Mouse (Mus musculus) adrenal gland, adult 18-20 months (tissue): ENCODE results near the gene Ep300. TPM values are rescaled to one million over a fixed set of nuclear protein-coding genes. Genes with fewer than 3 reads are reported as not detected.
"Not testable (repeated sequence)": the region's sequence is repeated elsewhere in the genome, so short reads cannot be mapped to it uniquely, and the experiment has no call there.

Source experiments
- DNase-seq, 2 experiments: peaks; one replicate each; pipeline ENCODE4 v3.0.0; 2021 to 2022; ENCODE audit warnings: low spot score in 2 of 2
- total RNA-seq, 2 experiments: library from RNA; stranded (reverse); gene quantifications; 1 replicate in 1 of 2; 2 replicates in 1 of 2; pipeline ENCODE4 v1.2.3; 2021

Gene Ep300
- total RNA-seq, 2 experiments from 2014 or later: 52.4 to 59.7 TPM

- no peak for DNase-seq
Observed at GRCm38 (mm10) chr15:81587686-81588085, 2.5 kb downstream of the Ep300 start.

GRCm38 (mm10) chr15:81594146-81594696, 9.1 kb downstream of the Ep300 start:
- DNase-seq: no peak

- DNase-seq: not testable (repeated sequence)
Observed at GRCm38 (mm10) chr15:81598742-81599141, 13.6 kb downstream of the Ep300 start.

- DNase-seq: no peak
Observed at GRCm38 (mm10) chr15:81605241-81605640, 20.1 kb downstream of the Ep300 start.

GRCm38 (mm10) chr15:81606634-81607033, 21.5 kb downstream of the Ep300 start:
- no peak for DNase-seq

DNA sequence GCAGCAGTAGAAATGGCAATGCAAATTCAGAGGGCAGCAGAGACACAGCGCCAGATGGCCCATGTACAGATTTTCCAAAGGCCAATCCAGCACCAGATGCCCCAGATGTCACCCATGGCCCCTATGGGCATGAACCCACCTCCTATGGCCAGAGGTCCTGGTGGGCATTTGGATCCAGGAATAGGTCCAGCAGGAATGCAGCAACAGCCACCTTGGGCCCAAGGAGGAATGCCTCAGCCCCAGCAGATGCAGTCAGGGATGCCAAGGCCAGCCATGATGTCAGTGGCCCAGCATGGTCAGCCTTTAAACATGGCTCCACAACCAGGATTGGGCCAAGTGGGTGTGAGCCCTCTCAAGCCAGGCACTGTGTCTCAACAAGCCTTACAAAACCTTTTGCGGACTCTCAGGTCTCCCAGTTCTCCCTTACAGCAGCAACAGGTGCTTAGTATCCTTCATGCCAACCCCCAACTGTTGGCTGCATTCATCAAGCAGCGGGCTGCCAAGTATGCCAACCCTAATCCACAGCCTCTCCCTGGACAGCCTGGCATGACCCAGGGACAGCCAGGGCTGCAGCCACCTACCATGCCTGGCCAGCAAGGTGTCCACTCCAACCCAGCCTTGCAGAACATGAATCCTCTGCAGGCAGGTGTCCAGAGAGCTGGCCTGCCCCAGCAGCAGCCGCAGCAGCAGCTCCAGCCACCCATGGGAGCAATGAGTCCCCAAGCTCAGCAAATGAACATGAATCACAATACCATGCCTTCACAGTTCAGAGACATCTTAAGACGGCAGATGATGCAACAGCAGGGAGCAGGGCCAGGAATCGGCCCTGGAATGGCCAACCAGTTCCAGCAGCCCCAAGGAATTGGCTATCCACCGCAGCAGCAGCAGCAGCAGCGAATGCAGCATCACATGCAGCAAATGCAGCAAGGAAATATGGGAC, 64.6 kb downstream of the Ep300 start:
- peak in 1 of 2 experiments; percentile 41 for DNase-seq

GRCm38 (mm10) chr15:81650636-81651035, 65.5 kb downstream of the Ep300 start:
- no peak for DNase-seq

DNA sequence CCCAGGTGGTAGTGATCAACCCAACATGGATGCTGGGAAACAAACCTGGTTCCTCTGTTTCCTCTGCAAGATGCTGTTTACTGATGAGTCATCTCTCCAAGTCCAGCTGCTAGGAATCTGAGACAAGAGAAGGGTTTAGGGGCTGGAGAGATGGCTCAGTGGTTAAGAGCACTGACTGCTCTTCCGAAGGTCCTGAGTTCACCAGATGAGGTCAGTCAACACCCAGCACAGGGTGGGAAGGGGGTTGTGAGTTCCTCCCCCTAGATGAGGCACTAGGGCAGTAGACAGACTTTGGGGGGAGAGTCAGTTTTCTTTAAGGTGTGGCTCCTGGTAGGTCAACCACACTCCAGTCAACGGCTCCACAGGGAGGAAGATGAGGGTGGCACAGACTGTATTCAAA, 76.5 kb downstream of the Ep300 start:
- no peak for DNase-seq

DNA sequence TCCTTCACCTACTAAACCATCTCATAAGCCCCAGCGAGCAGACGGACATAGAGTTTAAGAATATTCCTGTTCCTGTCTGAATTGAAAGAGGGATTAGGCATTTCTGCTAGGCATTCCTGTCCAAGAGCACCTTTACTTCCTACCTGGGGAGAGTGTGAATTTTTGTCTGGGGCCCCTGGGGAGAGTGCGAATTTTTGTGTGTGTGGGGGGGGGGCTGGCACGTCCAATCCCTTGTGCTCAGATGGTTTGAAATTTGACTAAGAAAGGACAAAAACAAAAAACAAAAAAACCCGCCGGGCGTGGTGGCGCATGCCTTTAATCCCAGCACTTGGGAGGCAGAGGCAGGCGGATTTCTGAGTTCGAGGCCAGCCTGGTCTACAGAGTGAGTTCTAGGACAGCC, 78.1 kb downstream of the Ep300 start:
- DNase-seq: no peak

- peak; percentile 81 to 85 for DNase-seq
Observed at GRCm38 (mm10) chr15:81663697-81664561, 78.8 kb downstream of the Ep300 start, which contains the start of gene L3mbtl2. L3mbtl2 (plus strand) TSS chr15:81663889.

DNA sequence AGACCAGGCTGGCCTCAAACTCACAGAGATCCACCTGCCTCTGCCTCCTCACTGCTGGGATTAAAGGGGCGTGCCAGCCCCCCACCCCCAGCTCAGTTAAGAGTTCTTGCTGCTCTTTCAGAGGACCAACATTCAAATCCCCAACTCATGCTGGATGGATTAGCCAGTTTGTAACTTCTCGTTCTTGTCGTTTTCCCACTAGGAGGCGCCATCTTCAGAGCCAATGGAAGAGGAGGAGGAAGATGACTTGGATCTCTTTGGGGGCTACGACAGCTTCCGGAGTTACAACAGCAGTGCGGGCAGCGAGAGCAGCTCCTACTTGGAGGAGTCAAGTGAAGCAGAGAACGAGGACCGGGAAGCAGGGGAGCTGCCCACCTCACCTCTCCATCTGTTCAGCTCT, 81.8 kb downstream of the Ep300 start:
- no peak for DNase-seq

DNA sequence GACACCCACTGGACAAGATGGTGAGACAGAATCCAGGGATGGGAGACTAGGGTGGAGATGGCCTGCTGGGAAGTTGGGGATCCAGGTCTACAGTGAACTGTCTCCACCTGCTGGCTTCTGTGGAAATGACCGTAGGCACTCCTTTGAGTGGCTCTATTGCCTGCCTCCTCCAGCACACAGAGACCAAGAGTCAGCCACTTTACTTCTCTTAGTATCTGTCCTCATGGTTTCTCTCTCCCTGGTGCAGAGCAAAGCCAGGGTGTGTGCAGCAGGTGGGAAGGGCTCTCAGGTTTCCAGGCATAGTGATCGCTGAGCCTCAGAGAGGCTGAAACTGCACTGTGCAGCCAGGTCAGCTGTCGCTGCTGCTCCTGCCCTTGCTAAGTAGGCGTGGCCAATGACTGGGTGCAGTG, 85.1 kb downstream of the Ep300 start:
- peak in 1 of 2 experiments; percentile 31 for DNase-seq

- no peak for DNase-seq
Observed at GRCm38 (mm10) chr15:81676637-81677036, 91.5 kb downstream of the Ep300 start.

DNA sequence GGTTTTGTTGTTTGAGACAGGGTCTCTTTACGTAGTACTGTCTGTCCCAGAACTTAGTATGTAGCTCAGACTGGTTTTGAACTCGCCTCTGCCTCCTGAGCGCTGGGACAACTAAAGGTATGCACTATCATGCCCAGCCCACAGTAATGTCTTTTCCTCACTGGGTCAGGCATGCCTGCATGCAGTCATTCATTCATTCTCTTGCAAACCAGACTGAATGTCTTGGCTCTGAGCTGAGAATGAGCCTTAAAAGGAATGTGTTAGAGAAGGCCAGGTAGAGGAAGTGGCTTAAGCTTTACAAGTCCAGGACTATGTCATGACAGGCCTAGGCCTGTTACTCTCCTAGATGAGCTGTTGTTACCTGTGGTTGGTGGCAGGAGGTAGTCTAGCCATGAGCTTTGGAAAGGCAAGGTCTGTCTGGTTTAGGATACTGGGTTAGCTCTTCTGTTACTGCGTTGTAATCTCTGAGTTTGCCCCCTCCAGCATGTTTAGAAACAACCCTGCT, 95.2 kb downstream of the Ep300 start:
- DNase-seq: no peak

DNA sequence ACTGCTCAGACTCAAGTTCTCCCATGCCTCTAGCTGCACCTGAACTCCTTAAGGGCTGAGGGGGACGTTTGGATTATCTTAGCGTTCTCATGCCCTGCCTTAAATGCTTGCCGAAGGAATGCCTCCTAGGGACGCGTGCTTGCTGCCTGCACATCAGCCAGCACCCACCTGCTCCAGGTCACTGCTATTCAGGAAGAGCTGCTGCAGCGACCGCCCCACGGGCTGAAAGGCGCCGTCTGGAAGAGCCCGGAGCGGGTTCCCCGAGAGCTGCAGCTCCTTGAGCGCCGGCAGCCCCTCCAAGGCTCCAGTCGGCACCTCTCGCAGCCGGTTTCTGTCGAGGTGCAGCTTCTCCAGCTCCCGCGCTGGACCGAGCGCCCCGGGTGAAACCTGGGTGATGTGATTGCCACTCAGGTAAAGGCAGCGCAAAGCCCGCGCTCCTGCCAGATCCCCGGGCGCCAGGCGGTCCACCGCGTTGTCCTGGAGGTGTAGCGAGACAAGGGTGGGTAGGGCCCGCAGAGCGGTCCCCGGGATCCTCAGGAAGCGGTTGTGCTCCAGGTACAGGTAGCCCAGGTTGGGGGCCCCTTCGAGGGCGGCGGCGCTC, 108.3 kb downstream of the Ep300 start:
- no peak for DNase-seq

DNA sequence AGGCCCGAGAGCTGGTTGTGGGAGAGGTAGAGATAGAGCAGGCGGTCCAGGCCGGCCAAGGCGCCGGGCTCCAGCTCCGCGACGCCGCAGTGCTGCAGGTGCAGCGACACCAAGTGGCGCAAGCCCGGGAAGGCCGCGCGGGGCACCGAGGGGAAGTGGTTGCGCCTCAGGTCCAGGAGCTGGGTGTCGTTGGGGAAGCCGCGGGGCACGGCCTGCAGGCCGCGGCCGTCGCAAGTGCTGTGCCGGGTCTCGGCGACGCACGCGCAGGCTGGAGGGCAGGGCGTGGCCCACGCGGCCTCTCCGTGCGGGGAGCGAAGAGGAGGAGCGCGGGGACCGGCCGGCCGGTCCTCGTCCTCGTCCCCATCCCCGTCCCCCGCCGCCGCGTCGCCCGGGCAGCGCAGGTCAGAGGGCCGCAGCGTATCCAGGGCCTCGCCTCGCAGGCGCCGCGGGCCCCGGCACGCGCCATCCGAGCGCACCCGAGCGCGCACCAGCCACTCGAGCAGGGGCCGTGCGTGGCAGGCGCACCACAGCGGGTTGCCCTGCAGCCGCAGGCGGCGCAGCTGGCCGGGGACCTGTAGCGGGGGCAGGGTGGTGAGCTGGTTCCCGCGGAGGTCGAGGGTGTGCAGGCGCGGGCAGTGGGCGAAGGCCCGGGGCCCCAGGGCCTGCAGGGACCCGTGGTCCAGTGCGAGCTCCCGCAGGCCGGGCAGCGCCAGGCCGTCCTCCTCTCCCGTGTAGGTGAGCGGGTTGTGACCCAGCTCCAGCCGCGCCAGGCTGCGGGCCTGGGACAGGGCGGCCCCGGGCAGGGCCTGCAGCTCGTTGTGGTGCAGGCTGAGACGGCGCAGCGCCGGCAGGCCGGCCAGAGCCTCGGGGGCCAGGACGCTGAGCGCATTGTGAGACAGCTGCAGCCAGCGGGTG, 109.1 kb downstream of the Ep300 start:
- DNase-seq: peak; percentile 84 to 85

DNA sequence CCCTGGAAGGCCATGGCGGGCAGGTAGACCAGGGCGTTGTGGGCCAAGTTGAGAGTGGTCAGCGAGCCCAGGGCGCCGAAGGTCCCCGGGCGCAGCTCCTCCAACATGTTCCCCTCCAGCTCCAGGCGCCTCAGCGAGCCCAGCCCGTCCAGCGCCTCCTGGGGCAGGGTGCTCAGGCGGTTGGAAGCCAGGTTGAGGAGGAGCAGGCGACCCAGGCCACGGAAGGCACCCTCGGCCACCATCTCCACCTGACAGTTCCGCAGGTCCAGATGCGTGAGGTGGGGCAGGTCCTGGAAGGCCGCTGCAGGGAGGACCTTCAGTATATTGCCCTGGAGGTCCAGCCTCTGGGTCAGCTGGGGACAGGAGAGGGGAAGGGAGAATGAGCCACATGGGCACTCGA, 109.7 kb downstream of the Ep300 start:
- DNase-seq: no peak

- DNase-seq: no peak
Observed at GRCm38 (mm10) chr15:81697175-81697574, 112.0 kb downstream of the Ep300 start, which contains the start of gene Chadl. Chadl (minus strand) TSS chr15:81697287.

GRCm38 (mm10) chr15:81697847-81698246, 112.7 kb downstream of the Ep300 start:
- DNase-seq: peak in 1 of 2 experiments; percentile 17

DNA sequence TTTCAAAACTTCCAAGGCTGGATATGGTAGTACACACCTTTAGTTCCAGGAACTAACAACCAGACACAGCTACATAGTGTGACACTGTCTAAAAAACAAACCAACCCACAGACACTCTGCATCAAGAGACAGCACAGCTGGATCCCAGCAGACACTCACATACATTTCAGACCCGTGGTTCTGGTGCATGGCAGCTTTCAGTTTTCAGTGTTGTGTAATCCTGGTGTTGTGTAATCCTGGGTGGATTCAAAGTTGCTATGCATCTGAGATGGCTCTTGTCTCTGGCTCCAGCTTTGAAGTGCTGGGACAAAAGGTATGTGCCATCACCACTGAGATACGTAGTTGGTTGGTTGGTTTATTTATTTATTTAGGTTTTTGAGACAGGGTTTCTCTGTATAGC, 113.4 kb downstream of the Ep300 start:
- no peak for DNase-seq
